Mouse (Mus musculus): ENCODE measurements around the gene Mrps7. TPM values are rescaled to one million over a fixed set of nuclear protein-coding genes. Genes with fewer than 3 reads are reported as not detected.
A peak's percentile ranks its signal among the peaks of the same experiment; 100 is the strongest.

Gene Mrps7
- polyA plus RNA-seq, 1 experiment: 10.6 TPM

DNA sequence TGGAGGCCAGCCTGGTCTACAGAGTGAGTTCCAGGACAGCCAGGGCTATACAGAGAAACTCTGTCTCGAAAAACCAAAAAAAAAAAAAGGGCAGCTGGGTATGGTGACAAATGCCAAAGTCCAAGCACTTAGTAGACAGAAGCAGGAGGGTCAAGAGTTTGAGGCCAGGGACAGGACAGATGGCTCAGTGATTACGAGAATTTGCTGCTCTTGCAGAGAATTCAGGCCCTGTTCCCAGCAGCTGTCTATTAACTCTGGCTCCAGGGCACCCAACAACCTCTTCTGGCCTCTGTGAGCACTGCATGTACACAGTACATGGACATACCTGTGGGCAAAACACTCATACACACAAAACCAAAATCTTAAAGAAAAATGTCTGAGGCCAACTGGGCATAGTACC, 14.3 kb downstream of the Mrps7 start:
- DNase-seq (ENCODE audit: low read depth in 1 of 2, low spot score in 2 of 2): no peak
- 92% methylated on average over 2 of the region's 2 CpGs for WGBS
- no peaks in the 10 kb centered on the region for H3K27me3 ChIP-seq (ENCODE audit: control insufficient read depth, insufficient read depth, low read length)
- peaks cover 9% of the 10 kb centered on the region; the same call in 1 of the 2 replicates for H3K4me1 ChIP-seq (ENCODE audit: control insufficient read depth, insufficient read depth, insufficient read length)
- TF ChIP-seq CTCF (IDR thresholded peaks at IDR 0.05; ENCODE audit: extremely low read depth, insufficient read depth, insufficient read length, insufficient replicate concordance): no peak
- no peak for TF ChIP-seq POLR2A (IDR thresholded peaks at IDR 0.05; ENCODE audit: low read depth, low read length)
- H3K36me3 ChIP-seq (ENCODE audit: control insufficient read depth, insufficient read depth, low read length): peaks cover 47% of the 10 kb centered on the region
- H3K27ac ChIP-seq (ENCODE audit: insufficient read depth, low read length): no peak overlapping the region
- H3K4me3 ChIP-seq (ENCODE audit: extremely low read depth, insufficient read depth, insufficient read length): no peak overlapping the region

DNA sequence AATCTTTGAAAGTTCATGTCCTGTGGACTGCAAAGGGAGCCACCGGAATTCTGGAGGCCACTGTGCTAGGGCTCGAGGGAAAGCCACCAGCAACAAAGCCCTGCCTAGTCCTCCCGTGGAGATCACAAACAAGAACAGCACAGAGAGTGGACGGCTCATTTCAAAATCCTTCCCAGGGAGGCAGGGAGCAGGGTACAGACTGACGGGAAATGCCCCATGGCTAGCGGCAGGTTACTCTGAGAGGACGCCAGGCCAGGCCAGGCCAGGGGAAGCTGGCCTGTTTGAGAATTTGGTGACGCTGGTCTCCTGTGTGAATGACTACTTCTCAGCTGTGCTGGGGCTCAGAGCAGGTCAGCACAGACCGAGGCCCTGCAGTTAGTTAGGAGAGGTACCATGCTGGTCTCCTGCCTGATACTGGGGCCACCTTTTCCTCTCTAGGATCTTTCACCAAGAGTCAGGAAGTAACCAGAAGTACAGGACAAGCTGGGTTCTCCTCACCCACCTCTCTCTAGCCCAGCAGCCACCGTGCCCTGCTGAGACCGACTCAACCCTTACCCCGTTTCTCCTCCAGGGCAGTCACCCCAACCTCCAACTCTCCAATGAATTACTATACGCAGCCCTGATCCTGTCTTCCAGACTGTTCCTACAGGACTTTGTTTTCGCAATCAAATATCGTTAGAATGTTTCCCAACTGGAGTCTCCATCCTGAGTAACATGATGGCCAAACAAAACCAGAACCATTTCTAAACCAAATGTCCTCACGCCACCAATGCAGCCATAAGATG, 15.2 kb downstream of the Mrps7 start:
- WGBS: 95% methylated on average over 16 of the region's 16 CpGs
- no peak for TF ChIP-seq CTCF (IDR thresholded peaks at IDR 0.05; ENCODE audit: extremely low read depth, insufficient read depth, insufficient read length, insufficient replicate concordance)
- peaks cover 49% of the 10 kb centered on the region for H3K36me3 ChIP-seq (ENCODE audit: control insufficient read depth, insufficient read depth, low read length)

DNA sequence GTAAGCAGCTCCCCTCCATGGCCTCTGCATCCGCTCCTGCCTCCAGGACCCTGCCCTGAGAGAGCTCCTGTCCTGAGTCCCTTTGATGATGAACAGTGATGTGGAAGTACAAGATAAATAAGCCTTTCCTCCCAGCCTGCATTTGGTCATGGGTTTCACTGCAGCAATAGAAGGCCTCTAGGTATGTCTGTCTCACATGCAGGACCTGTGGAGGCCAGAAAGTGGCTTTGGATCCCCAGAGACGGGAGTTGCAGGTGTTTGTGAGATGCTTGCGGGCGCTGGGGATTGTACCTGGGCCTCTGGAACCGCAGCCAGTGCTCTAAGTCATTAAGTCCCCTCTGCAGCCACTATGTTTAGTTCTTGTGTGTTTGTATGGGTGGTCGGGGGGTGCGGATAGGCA, 16.2 kb downstream of the Mrps7 start:
- Histone ChIP-seq H3K4me3 (ENCODE audit: extremely low read depth, insufficient read depth, insufficient read length) (no peak overlapping the region), H3K4me1 (ENCODE audit: control insufficient read depth, insufficient read depth, insufficient read length) (no peaks in the 10 kb centered on the region), H3K27me3 (ENCODE audit: control insufficient read depth, insufficient read depth, low read length) (no peaks in the 10 kb centered on the region), H3K27ac (ENCODE audit: insufficient read depth, low read length) (no peak overlapping the region), H3K36me3 (ENCODE audit: control insufficient read depth, insufficient read depth, low read length) (peaks cover 47% of the 10 kb centered on the region)
- WGBS: 97% methylated on average over 7 of the region's 7 CpGs
- TF ChIP-seq POLR2A (IDR thresholded peaks at IDR 0.05; ENCODE audit: low read depth, low read length) (no peak), CTCF (IDR thresholded peaks at IDR 0.05; ENCODE audit: extremely low read depth, insufficient read depth, insufficient read length, insufficient replicate concordance) (no peak)
- DNase-seq (ENCODE audit: low read depth in 1 of 2, low spot score in 2 of 2): no peak

More for the DNA sequence above, 15.2 kb downstream of the Mrps7 start:
- Histone ChIP-seq H3K4me3 (ENCODE audit: extremely low read depth, insufficient read depth, insufficient read length) (no peak overlapping the region), H3K4me1 (ENCODE audit: control insufficient read depth, insufficient read depth, insufficient read length) (peaks cover 3% of the 10 kb centered on the region; the same call in 1 of the 2 replicates), H3K27me3 (ENCODE audit: control insufficient read depth, insufficient read depth, low read length) (no peaks in the 10 kb centered on the region), H3K27ac (ENCODE audit: insufficient read depth, low read length) (no peak overlapping the region)
- DNase-seq (ENCODE audit: low read depth in 1 of 2, low spot score in 2 of 2): no peak

DNA sequence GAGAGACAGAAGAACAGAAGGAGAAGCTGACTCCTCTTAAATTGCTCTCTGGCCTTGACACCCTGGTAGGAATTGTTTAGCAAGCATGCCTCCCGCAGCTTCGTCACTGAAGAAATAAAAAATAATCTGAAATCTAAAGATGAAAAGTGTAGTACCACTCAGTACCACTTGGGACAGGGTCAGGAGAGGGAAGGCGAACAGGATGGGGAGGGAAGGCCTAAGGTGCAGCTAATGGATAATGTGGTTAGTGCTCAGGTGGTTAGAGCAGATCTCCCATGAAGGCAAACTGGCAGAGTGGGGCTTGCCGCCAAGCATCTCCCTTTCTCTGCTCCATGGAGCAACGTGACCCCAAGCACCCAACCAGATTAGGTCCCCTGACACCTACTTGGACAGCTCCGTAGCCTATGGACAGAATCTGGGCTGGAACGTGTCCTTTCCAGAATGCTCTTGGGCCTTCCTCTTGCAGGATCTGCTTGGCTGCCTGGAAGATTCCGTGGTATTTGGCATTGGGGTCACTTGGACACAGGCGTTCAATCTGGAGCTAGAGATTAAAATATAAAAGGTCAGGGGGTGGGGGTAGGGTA, 19.9 kb downstream of the Mrps7 start:
- Histone ChIP-seq H3K27me3 (ENCODE audit: control insufficient read depth, insufficient read depth, low read length) (no peaks in the 10 kb centered on the region), H3K4me3 (ENCODE audit: extremely low read depth, insufficient read depth, insufficient read length) (no peak overlapping the region), H3K27ac (ENCODE audit: insufficient read depth, low read length) (no peak overlapping the region), H3K36me3 (ENCODE audit: control insufficient read depth, insufficient read depth, low read length) (peaks cover 31% of the 10 kb centered on the region), H3K4me1 (ENCODE audit: control insufficient read depth, insufficient read depth, insufficient read length) (peaks cover 2% of the 10 kb centered on the region; the same call in 1 of the 2 replicates)
- 82% methylated on average over 9 of the region's 9 CpGs for WGBS
- no peak for DNase-seq (ENCODE audit: low read depth in 1 of 2, low spot score in 2 of 2)
- TF ChIP-seq CTCF (IDR thresholded peaks at IDR 0.05; ENCODE audit: extremely low read depth, insufficient read depth, insufficient read length, insufficient replicate concordance) (no peak), POLR2A (IDR thresholded peaks at IDR 0.05; ENCODE audit: low read depth, low read length) (no peak)

DNA sequence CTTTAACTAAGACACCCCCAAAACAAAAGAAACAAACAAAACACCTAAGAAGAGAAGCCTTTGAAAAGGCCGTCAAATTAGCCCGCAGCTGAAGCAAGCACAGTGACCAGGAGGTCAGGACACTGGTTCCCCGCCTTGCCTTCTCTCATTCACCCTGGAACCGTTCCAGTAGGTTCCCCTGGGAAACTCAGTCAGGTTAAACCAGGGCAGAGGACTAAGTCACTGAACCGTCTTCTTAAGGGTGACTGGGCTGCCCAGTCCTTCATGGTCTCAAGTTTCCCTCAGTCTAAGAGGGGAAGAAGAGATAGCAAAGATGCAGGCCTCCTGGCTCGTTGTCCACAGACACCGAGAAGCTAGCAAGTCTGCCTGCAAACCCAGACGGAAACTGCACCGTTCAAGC, 22.2 kb downstream of the Mrps7 start:
- Histone ChIP-seq H3K4me3 (ENCODE audit: extremely low read depth, insufficient read depth, insufficient read length) (no peak overlapping the region), H3K4me1 (ENCODE audit: control insufficient read depth, insufficient read depth, insufficient read length) (peaks cover 10% of the 10 kb centered on the region; the same call in 1 of the 2 replicates), H3K27me3 (ENCODE audit: control insufficient read depth, insufficient read depth, low read length) (no peaks in the 10 kb centered on the region), H3K36me3 (ENCODE audit: control insufficient read depth, insufficient read depth, low read length) (peaks cover 16% of the 10 kb centered on the region), H3K27ac (ENCODE audit: insufficient read depth, low read length) (no peak overlapping the region)
- TF ChIP-seq CTCF (IDR thresholded peaks at IDR 0.05; ENCODE audit: extremely low read depth, insufficient read depth, insufficient read length, insufficient replicate concordance): no peak
- no peak for TF ChIP-seq POLR2A (IDR thresholded peaks at IDR 0.05; ENCODE audit: low read depth, low read length)
- DNase-seq (ENCODE audit: low read depth in 1 of 2, low spot score in 2 of 2): no peak
- 84% methylated on average over 9 of the region's 9 CpGs for WGBS

DNA sequence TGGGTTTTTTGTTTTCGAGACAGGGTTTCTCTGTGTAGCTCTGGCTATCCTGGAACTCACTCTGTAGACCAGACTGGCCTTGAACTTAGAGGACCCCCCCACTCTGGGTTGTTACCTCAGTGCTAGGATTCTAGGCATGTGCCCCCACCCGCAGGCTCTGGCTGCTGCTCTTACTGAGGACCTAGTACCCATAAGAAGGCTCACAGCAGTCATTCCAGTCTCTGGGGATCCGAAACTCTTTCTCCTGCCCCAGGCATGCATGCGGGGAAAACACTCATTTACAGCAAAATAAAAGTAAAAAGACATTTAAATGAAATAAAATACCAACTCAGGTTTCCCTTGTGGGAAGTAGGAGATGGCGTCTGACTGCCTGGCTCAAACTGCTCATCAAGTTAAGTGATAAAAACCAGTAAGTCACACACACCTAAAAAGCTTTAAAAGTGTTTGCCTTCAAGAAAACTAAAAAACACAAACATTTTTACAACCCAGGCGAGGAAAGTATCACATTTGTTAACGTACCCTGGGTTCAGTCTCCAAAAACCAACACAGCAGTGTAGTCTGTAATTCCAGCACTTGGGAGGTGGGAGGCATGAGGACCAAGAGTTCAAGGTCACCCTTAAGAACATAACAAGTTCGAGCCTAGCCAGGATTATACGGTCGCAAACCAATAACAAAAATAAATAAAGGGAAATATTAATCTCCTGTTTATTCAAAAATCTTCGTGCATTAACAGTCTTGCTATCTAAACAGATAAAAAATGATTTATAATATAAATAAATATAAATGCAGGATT, 23.3 kb downstream of the Mrps7 start:
- WGBS: 59% methylated on average over 11 of the region's 11 CpGs
- no peak for DNase-seq (ENCODE audit: low read depth in 1 of 2, low spot score in 2 of 2)
- Histone ChIP-seq H3K4me3 (ENCODE audit: extremely low read depth, insufficient read depth, insufficient read length) (peak overlapping the region; percentile 81), H3K27me3 (ENCODE audit: control insufficient read depth, insufficient read depth, low read length) (no peaks in the 10 kb centered on the region), H3K36me3 (ENCODE audit: control insufficient read depth, insufficient read depth, low read length) (peaks cover 12% of the 10 kb centered on the region), H3K4me1 (ENCODE audit: control insufficient read depth, insufficient read depth, insufficient read length) (peaks cover 13% of the 10 kb centered on the region; the same call in 1 of the 2 replicates), H3K27ac (ENCODE audit: insufficient read depth, low read length) (no peak overlapping the region)
- no peak for TF ChIP-seq CTCF (IDR thresholded peaks at IDR 0.05; ENCODE audit: extremely low read depth, insufficient read depth, insufficient read length, insufficient replicate concordance)
- no peak for TF ChIP-seq POLR2A (IDR thresholded peaks at IDR 0.05; ENCODE audit: low read depth, low read length)

Measured in spleen, adult 2 months (tissue).